Mouse (Mus musculus): ENCODE measurements at regions not wholly inside any gene's neighbourhood (a gene's known extent, or its start where the extent isn't known, plus 50 kb on each side); places are given as distances from the start of the nearest gene placed in this dataset.

GRCm38 (mm10) chr3:149436944-149437343 is 446.6 kb upstream of the Adgrl2 start:
- TF ChIP-seq CTCF (IDR thresholded peaks at IDR 0.05; ENCODE audit: extremely low read depth, insufficient read length, insufficient replicate concordance, low read depth, low read length) (no peak), POLR2A (IDR thresholded peaks at IDR 0.05; ENCODE audit: low read depth, low read length) (no peak)
